Mouse (Mus musculus): ENCODE measurements around the gene Rap1b. TPM values are rescaled to one million over a fixed set of nuclear protein-coding genes. Genes with fewer than 3 reads are reported as not detected.
A peak's percentile ranks its signal among the peaks of the same experiment; 100 is the strongest.

Gene Rap1b
- polyA plus RNA-seq, 1 experiment from 2014 or later, result 174 TPM

GRCm38 (mm10) chr10:117860958-117861357 is 15.1 kb upstream of the Rap1b start:
- H3K9ac ChIP-seq (ENCODE audit: low read depth, low read length), result no peak overlapping the region
- DNase-seq (ENCODE audit: low spot score) (no peak), ATAC-seq (replicated peaks; ENCODE audit: low FRiP score, low read depth) (no peak)
- no peaks in the 10 kb centered on the region for H3K27me3 ChIP-seq (ENCODE audit: insufficient read depth, low read length)
- H3K4me1 ChIP-seq (replicated peaks; ENCODE audit: insufficient read depth, low read length), result no peaks in the 10 kb centered on the region
- 83% methylated on average over 16 of the region's 16 CpGs for WGBS
- no peak overlapping the region for H3K27ac ChIP-seq
- no peaks in the 10 kb centered on the region for H3K9me3 ChIP-seq (replicated peaks; ENCODE audit: low read length)
- no peak overlapping the region for H3K4me2 ChIP-seq (ENCODE audit: low read length)
- no peaks in the 10 kb centered on the region for H3K36me3 ChIP-seq (ENCODE audit: insufficient read depth, low read length)
- TF ChIP-seq CTCF (IDR thresholded peaks at IDR 0.05; ENCODE audit: low read depth), result no peak
- H3K4me3 ChIP-seq (replicated peaks; ENCODE audit: low read depth, low read length), result no peak overlapping the region

GRCm38 (mm10) chr10:117860361-117860760 is 14.5 kb upstream of the Rap1b start:
- ATAC-seq (replicated peaks; ENCODE audit: low FRiP score, low read depth) (no peak), DNase-seq (ENCODE audit: low spot score) (no peak)
- TF ChIP-seq CTCF (IDR thresholded peaks at IDR 0.05; ENCODE audit: low read depth), result no peak
- Histone ChIP-seq H3K27me3 (ENCODE audit: insufficient read depth, low read length) (no peaks in the 10 kb centered on the region), H3K36me3 (ENCODE audit: insufficient read depth, low read length) (no peaks in the 10 kb centered on the region), H3K4me1 (replicated peaks; ENCODE audit: insufficient read depth, low read length) (no peaks in the 10 kb centered on the region), H3K9ac (ENCODE audit: low read depth, low read length) (no peak overlapping the region), H3K9me3 (replicated peaks; ENCODE audit: low read length) (no peaks in the 10 kb centered on the region), H3K27ac (no peak overlapping the region), H3K4me2 (ENCODE audit: low read length) (no peak overlapping the region), H3K4me3 (replicated peaks; ENCODE audit: low read depth, low read length) (no peak overlapping the region)
- 74% methylated on average over 7 of the region's 7 CpGs for WGBS

GRCm38 (mm10) chr10:117859800-117860199 is 14.0 kb upstream of the Rap1b start:
- ATAC-seq (replicated peaks; ENCODE audit: low FRiP score, low read depth) (no peak), DNase-seq (ENCODE audit: low spot score) (no peak)
- Histone ChIP-seq H3K9me3 (replicated peaks; ENCODE audit: low read length) (no peaks in the 10 kb centered on the region), H3K27me3 (ENCODE audit: insufficient read depth, low read length) (no peaks in the 10 kb centered on the region), H3K9ac (ENCODE audit: low read depth, low read length) (no peak overlapping the region), H3K36me3 (ENCODE audit: insufficient read depth, low read length) (no peaks in the 10 kb centered on the region), H3K4me2 (ENCODE audit: low read length) (no peak overlapping the region), H3K4me3 (replicated peaks; ENCODE audit: low read depth, low read length) (no peak overlapping the region), H3K27ac (no peak overlapping the region), H3K4me1 (replicated peaks; ENCODE audit: insufficient read depth, low read length) (no peaks in the 10 kb centered on the region)
- no peak for TF ChIP-seq CTCF (IDR thresholded peaks at IDR 0.05; ENCODE audit: low read depth)
- 82% methylated on average over 11 of the region's 11 CpGs for WGBS

GRCm38 (mm10) chr10:117858241-117858640 is 12.4 kb upstream of the Rap1b start:
- H3K27me3 ChIP-seq (ENCODE audit: insufficient read depth, low read length), result no peaks in the 10 kb centered on the region
- H3K4me1 ChIP-seq (replicated peaks; ENCODE audit: insufficient read depth, low read length), result no peaks in the 10 kb centered on the region
- H3K36me3 ChIP-seq (ENCODE audit: insufficient read depth, low read length), result no peaks in the 10 kb centered on the region
- no peak overlapping the region for H3K4me3 ChIP-seq (replicated peaks; ENCODE audit: low read depth, low read length)
- H3K4me2 ChIP-seq (ENCODE audit: low read length), result no peak overlapping the region
- WGBS, result 86% methylated on average over 5 of the region's 5 CpGs
- DNase-seq (ENCODE audit: low spot score), result no peak
- no peaks in the 10 kb centered on the region for H3K9me3 ChIP-seq (replicated peaks; ENCODE audit: low read length)
- H3K27ac ChIP-seq, result no peak overlapping the region
- ATAC-seq (replicated peaks; ENCODE audit: low FRiP score, low read depth), result no peak
- H3K9ac ChIP-seq (ENCODE audit: low read depth, low read length), result no peak overlapping the region
- TF ChIP-seq CTCF (IDR thresholded peaks at IDR 0.05; ENCODE audit: low read depth), result no peak

- Histone ChIP-seq H3K4me1 (replicated peaks; ENCODE audit: insufficient read depth, low read length) (no peaks in the 10 kb centered on the region), H3K4me3 (replicated peaks; ENCODE audit: low read depth, low read length) (no peak overlapping the region), H3K9me3 (replicated peaks; ENCODE audit: low read length) (no peaks in the 10 kb centered on the region), H3K36me3 (ENCODE audit: insufficient read depth, low read length) (no peaks in the 10 kb centered on the region), H3K4me2 (ENCODE audit: low read length) (no peak overlapping the region), H3K27me3 (ENCODE audit: insufficient read depth, low read length) (no peaks in the 10 kb centered on the region), H3K27ac (no peak overlapping the region), H3K9ac (ENCODE audit: low read depth, low read length) (no peak overlapping the region)
- no peak for ATAC-seq (replicated peaks; ENCODE audit: low FRiP score, low read depth)
- no peak for DNase-seq (ENCODE audit: low spot score)
- TF ChIP-seq CTCF (IDR thresholded peaks at IDR 0.05; ENCODE audit: low read depth), result no peak
- 63% methylated on average over 8 of the region's 8 CpGs for WGBS
Measured at GRCm38 (mm10) chr10:117856001-117856720, 10.3 kb upstream of the Rap1b start.

DNA sequence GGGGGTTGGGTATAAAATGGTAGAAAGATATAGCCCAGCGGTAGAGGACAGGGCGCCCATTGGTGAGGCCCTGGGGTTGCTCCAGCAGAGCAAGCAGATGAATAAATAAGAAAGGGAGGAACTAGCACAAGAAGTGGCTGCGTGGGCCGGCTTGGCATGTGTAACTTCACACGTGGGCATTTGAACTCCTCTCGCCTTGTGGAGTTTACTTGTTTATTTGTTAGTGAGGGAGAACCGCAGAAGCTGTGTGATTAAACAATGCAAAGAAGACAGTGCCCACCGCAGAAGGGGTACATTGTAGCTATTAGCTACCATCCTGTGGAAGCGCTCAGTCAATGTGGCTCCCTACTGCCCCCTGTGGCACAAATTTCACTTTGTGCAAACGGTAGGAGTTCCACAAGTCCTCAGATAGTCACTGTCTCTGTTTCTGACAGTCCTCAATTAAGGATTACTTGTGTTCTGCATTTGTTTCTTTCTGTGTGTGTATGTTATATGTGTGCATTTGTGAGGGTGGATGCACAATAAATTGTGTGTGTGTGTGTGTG is 6.9 kb upstream of the Rap1b start:
- Histone ChIP-seq H3K4me1 (replicated peaks; ENCODE audit: insufficient read depth, low read length) (no peaks in the 10 kb centered on the region), H3K27me3 (ENCODE audit: insufficient read depth, low read length) (no peaks in the 10 kb centered on the region), H3K4me2 (ENCODE audit: low read length) (no peak overlapping the region), H3K9me3 (replicated peaks; ENCODE audit: low read length) (no peaks in the 10 kb centered on the region), H3K36me3 (ENCODE audit: insufficient read depth, low read length) (no peaks in the 10 kb centered on the region), H3K9ac (ENCODE audit: low read depth, low read length) (no peak overlapping the region), H3K27ac (no peak overlapping the region), H3K4me3 (replicated peaks; ENCODE audit: low read depth, low read length) (no peak overlapping the region)
- WGBS, result 91% methylated on average over 10 of the region's 10 CpGs
- ATAC-seq (replicated peaks; ENCODE audit: low FRiP score, low read depth) (no peak), DNase-seq (ENCODE audit: low spot score) (no peak)
- TF ChIP-seq CTCF (IDR thresholded peaks at IDR 0.05; ENCODE audit: low read depth), result peak; percentile 32; the same call in 1 of the 2 replicates

Data from kidney, postnatal 0 days (tissue).